Mouse (Mus musculus): ENCODE measurements around the gene Sox5. TPM values are rescaled to one million over a fixed set of nuclear protein-coding genes. Genes with fewer than 3 reads are reported as not detected.

Gene Sox5
- polyA plus RNA-seq, 1 experiment = 0.81 TPM

GRCm38 (mm10) chr6:144329311-144329930 lies 452.4 kb downstream of the Sox5 start:
- Histone ChIP-seq H3K4me3 (ENCODE audit: control insufficient read depth, insufficient read depth, low read length) (no peak overlapping the region), H3K27me3 (ENCODE audit: control insufficient read depth, insufficient read depth, low read length) (no peaks in the 10 kb centered on the region), H3K4me1 (replicated peaks; ENCODE audit: control insufficient read depth, insufficient read depth, low read length) (no peaks in the 10 kb centered on the region), H3K36me3 (ENCODE audit: control insufficient read depth, insufficient read depth, low read length) (no peaks in the 10 kb centered on the region), H3K27ac (ENCODE audit: control insufficient read depth, insufficient read depth, low read length) (no peak overlapping the region)
- no peak for TF ChIP-seq POLR2A (IDR thresholded peaks at IDR 0.05; ENCODE audit: control insufficient read depth, extremely low read depth, insufficient read depth, low read length, poor library complexity)
- TF ChIP-seq CTCF (IDR thresholded peaks at IDR 0.05; ENCODE audit: borderline replicate concordance, control insufficient read depth, extremely low read depth, insufficient read depth, low read length, poor library complexity) = no peak
- no peak for DNase-seq
- 92% methylated on average over 2 of the region's 2 CpGs for WGBS

GRCm38 (mm10) chr6:144328779-144329178 lies 453.0 kb downstream of the Sox5 start:
- Histone ChIP-seq H3K36me3 (ENCODE audit: control insufficient read depth, insufficient read depth, low read length) (no peaks in the 10 kb centered on the region), H3K4me1 (replicated peaks; ENCODE audit: control insufficient read depth, insufficient read depth, low read length) (no peaks in the 10 kb centered on the region), H3K27ac (ENCODE audit: control insufficient read depth, insufficient read depth, low read length) (no peak overlapping the region), H3K27me3 (ENCODE audit: control insufficient read depth, insufficient read depth, low read length) (no peaks in the 10 kb centered on the region), H3K4me3 (ENCODE audit: control insufficient read depth, insufficient read depth, low read length) (no peak overlapping the region)
- DNase-seq = no peak
- 92% methylated on average over 4 of the region's 4 CpGs for WGBS
- TF ChIP-seq POLR2A (IDR thresholded peaks at IDR 0.05; ENCODE audit: control insufficient read depth, extremely low read depth, insufficient read depth, low read length, poor library complexity) (no peak), CTCF (IDR thresholded peaks at IDR 0.05; ENCODE audit: borderline replicate concordance, control insufficient read depth, extremely low read depth, insufficient read depth, low read length, poor library complexity) (no peak)

- no peak overlapping the region for H3K27ac ChIP-seq (ENCODE audit: control insufficient read depth, insufficient read depth, low read length)
- no peaks in the 10 kb centered on the region for H3K36me3 ChIP-seq (ENCODE audit: control insufficient read depth, insufficient read depth, low read length)
- H3K4me3 ChIP-seq (ENCODE audit: control insufficient read depth, insufficient read depth, low read length) = no peak overlapping the region
- no peaks in the 10 kb centered on the region for H3K4me1 ChIP-seq (replicated peaks; ENCODE audit: control insufficient read depth, insufficient read depth, low read length)
- no peak for TF ChIP-seq CTCF (IDR thresholded peaks at IDR 0.05; ENCODE audit: borderline replicate concordance, control insufficient read depth, extremely low read depth, insufficient read depth, low read length, poor library complexity)
- TF ChIP-seq POLR2A (IDR thresholded peaks at IDR 0.05; ENCODE audit: control insufficient read depth, extremely low read depth, insufficient read depth, low read length, poor library complexity) = no peak
- 86% methylated on average over 3 of the region's 3 CpGs for WGBS
- no peak for DNase-seq
- no peaks in the 10 kb centered on the region for H3K27me3 ChIP-seq (ENCODE audit: control insufficient read depth, insufficient read depth, low read length)
Observed at GRCm38 (mm10) chr6:144326817-144327216, 455.0 kb downstream of the Sox5 start.

GRCm38 (mm10) chr6:144323372-144323771 lies 458.4 kb downstream of the Sox5 start:
- Histone ChIP-seq H3K27me3 (ENCODE audit: control insufficient read depth, insufficient read depth, low read length) (no peaks in the 10 kb centered on the region), H3K36me3 (ENCODE audit: control insufficient read depth, insufficient read depth, low read length) (no peaks in the 10 kb centered on the region), H3K4me1 (replicated peaks; ENCODE audit: control insufficient read depth, insufficient read depth, low read length) (peaks cover 5% of the 10 kb centered on the region; the same call in 1 of the 2 replicates), H3K27ac (ENCODE audit: control insufficient read depth, insufficient read depth, low read length) (no peak overlapping the region), H3K4me3 (ENCODE audit: control insufficient read depth, insufficient read depth, low read length) (no peak overlapping the region)
- no peak for DNase-seq
- TF ChIP-seq CTCF (IDR thresholded peaks at IDR 0.05; ENCODE audit: borderline replicate concordance, control insufficient read depth, extremely low read depth, insufficient read depth, low read length, poor library complexity) (no peak), POLR2A (IDR thresholded peaks at IDR 0.05; ENCODE audit: control insufficient read depth, extremely low read depth, insufficient read depth, low read length, poor library complexity) (no peak)
- 89% methylated on average over 4 of the region's 4 CpGs for WGBS

GRCm38 (mm10) chr6:144322297-144323047 lies 459.3 kb downstream of the Sox5 start:
- 95% methylated on average over 13 of the region's 13 CpGs for whole genome bisulfite sequencing
- no peak for DNase-seq
- Histone ChIP-seq H3K36me3 (ENCODE audit: control insufficient read depth, insufficient read depth, low read length) (no peaks in the 10 kb centered on the region), H3K27ac (ENCODE audit: control insufficient read depth, insufficient read depth, low read length) (no peak overlapping the region), H3K27me3 (ENCODE audit: control insufficient read depth, insufficient read depth, low read length) (no peaks in the 10 kb centered on the region), H3K4me1 (replicated peaks; ENCODE audit: control insufficient read depth, insufficient read depth, low read length) (peaks cover 5% of the 10 kb centered on the region; the same call in 1 of the 2 replicates), H3K4me3 (ENCODE audit: control insufficient read depth, insufficient read depth, low read length) (no peak overlapping the region)
- TF ChIP-seq POLR2A (IDR thresholded peaks at IDR 0.05; ENCODE audit: control insufficient read depth, extremely low read depth, insufficient read depth, low read length, poor library complexity) (no peak), CTCF (IDR thresholded peaks at IDR 0.05; ENCODE audit: borderline replicate concordance, control insufficient read depth, extremely low read depth, insufficient read depth, low read length, poor library complexity) (no peak)

GRCm38 (mm10) chr6:144320327-144320726 lies 461.4 kb downstream of the Sox5 start:
- no peaks in the 10 kb centered on the region for H3K27me3 ChIP-seq (ENCODE audit: control insufficient read depth, insufficient read depth, low read length)
- H3K36me3 ChIP-seq (ENCODE audit: control insufficient read depth, insufficient read depth, low read length) = no peaks in the 10 kb centered on the region
- peaks cover 5% of the 10 kb centered on the region; the same call in 1 of the 2 replicates for H3K4me1 ChIP-seq (replicated peaks; ENCODE audit: control insufficient read depth, insufficient read depth, low read length)
- no peak for DNase-seq
- no peak overlapping the region for H3K27ac ChIP-seq (ENCODE audit: control insufficient read depth, insufficient read depth, low read length)
- no peak overlapping the region for H3K4me3 ChIP-seq (ENCODE audit: control insufficient read depth, insufficient read depth, low read length)
- TF ChIP-seq CTCF (IDR thresholded peaks at IDR 0.05; ENCODE audit: borderline replicate concordance, control insufficient read depth, extremely low read depth, insufficient read depth, low read length, poor library complexity) (no peak), POLR2A (IDR thresholded peaks at IDR 0.05; ENCODE audit: control insufficient read depth, extremely low read depth, insufficient read depth, low read length, poor library complexity) (no peak)
